Mouse (Mus musculus) inflammation-experienced regulatory T-cells, adult 6 months (primary cell): Measurements from ENCODE around the gene Tmem117. TPM values are rescaled to one million over a fixed set of nuclear protein-coding genes. Genes with fewer than 3 reads are reported as not detected.

Source experiments
- ATAC-seq: one replicate; pipeline ENCODE4 v1.8.0; 2017
- polyA plus RNA-seq, 3 experiments: library from polyadenylated mRNA; unstranded; fragments of 100-300 nt; shearing (Covaris generic); gene quantifications; one replicate each; pipeline ENCODE4 v1.2.1; 2017

Tmem117 gene
- polyA plus RNA-seq, 3 experiments from 2014 or later, result 0.20 TPM; not detected in 2

GRCm38 (mm10) chr15:94904672-94905407 lies 275.8 kb downstream of the Tmem117 start:
- no peak for ATAC-seq

DNA sequence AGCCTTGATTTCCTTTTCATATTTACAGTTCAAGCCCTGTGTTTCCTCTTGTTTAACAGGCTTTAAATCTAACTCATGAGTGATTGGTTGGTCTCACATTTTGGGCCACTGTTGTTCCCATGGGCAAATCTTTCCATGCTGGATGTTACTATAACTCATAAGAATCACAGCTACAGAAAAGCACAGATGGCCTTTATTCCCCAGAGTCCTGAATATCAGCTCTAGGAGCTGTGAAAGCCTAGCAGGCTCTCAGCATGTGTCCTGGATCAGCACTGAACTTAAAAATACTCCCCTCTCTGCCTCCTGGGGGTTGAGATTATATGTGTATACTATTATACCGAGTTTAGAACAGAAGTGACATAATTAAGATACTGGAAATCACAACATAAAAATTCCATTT lies 292.6 kb downstream of the Tmem117 start:
- ATAC-seq, result no peak

GRCm38 (mm10) chr15:94927986-94928385 lies 299.0 kb downstream of the Tmem117 start:
- ATAC-seq, result no peak

DNA sequence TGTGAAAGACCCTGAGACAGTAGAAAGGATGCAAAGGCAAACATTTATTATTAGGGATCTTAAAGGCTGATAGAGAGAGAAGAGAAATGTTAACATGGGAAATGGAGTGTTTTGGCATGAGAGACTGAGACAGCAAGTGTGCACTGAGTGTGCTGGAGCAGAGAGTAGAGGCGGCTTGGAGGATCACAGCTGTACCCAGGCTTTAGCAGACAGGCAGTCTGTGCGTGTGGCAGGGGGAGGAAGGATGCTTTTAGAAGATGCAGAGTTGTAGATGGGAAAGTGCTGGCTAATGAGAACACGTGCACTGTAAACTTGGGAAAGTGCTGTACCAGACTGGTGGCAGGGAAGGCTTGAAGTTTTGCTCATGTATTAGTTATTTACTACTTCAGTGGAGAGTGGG lies 301.7 kb downstream of the Tmem117 start:
- no peak for ATAC-seq

DNA sequence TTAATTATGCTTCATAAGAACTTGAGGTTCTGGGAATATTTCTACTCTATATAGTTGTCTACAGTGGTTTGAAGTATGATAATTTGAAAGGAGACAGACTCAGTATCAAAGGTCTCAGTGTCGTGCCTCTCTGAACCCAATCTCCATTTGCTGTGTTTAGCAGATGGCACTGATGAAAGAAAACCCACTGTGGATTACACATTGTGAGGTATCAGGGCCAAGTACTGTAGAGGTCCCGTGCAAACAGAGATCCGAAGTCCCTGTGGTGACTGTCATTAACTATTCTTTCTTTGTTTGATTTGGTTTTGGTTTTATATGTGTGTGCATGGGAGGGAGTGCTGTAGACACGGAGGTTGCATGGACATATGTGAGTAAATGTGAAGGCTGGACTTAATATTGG lies 304.0 kb downstream of the Tmem117 start:
- ATAC-seq, result no peak

- ATAC-seq, result no peak
Observed at GRCm38 (mm10) chr15:94933480-94933879, 304.4 kb downstream of the Tmem117 start.

DNA sequence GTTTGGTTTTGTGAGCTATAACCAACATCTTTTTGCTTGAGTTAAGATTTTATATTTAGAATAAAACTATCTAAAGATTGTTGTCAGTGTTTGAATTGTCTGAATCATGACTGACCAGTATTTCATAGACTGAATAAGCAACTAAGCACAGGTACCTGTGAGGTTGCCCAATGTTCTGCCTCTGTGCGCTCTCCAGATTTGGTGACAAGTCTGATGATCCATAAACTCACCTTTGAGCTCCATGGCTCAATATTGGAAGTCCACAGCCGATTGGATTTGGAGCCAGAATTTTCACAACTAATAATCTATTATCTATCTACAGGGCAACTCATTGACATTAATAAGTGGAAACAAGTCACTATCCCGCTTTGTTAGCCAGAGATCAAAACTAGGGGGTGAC lies 312.9 kb downstream of the Tmem117 start:
- ATAC-seq, result no peak

DNA sequence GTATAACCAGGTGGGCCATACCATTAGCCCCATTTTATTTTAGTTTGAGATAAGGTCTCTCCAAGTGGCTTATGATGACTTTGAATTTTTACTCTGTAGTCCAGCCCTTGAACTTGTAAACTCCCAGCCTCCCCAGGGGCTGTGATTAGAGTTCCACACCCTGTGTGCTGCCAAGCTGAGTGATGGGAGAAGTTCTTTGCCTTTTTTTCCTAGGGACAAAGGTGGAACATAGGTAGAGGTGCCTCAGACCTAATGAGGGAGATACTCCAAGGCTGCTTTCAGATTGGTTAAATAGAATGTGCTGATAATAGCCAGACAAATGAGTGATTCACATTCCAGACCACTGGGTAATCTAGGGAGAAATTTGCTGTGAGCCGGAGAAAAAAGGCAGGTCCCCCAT lies 313.4 kb downstream of the Tmem117 start:
- ATAC-seq, result no peak

- ATAC-seq, result no peak
Observed at GRCm38 (mm10) chr15:94943891-94944290, 314.9 kb downstream of the Tmem117 start.

GRCm38 (mm10) chr15:94951382-94952048 lies 322.5 kb downstream of the Tmem117 start:
- ATAC-seq, result no peak

DNA sequence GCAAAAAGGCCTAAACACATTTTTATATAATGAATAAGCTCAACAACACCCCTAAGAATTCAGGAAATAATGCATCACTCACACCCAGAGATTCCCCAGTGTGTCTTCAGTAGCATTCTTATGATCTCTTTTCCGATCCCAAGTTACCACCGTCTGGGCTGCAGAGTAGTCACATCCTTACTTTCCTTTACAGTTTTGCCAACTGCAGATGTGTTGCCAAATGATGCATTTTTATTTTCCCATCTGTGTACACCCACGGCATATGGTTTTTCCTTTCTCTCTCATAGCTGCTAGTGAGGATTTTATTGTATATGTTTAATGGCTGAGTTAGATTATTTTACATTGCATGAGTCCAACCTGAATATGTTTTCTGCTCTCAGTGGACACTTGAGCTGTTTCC lies 327.7 kb downstream of the Tmem117 start:
- no peak for ATAC-seq

DNA sequence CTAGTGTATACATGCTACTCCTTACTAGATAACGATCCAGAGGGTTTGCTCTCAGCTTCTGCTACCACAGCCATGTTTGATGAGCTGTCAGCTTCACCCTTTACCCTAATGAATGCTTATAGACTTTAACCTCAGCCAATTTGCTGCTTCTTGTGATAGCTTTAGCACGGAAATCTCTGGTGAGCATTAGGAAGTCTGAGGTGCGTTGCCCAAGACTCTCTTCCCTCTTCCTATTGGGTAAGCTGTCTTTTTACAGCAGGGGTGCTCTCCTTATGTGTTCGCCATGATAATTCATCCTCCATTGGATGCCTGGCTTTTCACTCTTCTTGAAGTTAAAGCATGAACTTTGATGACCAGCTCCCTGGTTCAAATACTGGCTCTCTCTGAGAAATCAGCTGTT lies 328.2 kb downstream of the Tmem117 start:
- no peak for ATAC-seq

DNA sequence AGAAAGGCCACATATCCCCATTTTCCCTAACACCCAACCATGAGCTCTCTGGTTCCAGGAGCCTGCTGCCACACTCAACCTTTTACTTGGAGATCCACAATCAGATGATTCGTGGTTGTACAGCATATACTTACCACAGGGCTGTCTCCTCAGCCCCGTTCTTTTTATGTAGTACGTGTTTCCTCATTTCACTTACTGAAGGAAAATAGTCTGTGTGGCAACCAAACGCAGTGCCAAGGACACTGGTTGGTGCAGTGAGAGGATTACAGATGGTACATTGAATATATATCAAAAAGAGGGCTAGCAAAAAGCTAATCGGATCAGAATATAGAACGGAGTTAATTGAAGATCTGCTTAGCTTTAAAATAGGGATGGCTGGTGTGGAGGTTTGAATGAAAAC lies 338.0 kb downstream of the Tmem117 start:
- no peak for ATAC-seq

GRCm38 (mm10) chr15:94968403-94969180 lies 339.6 kb downstream of the Tmem117 start:
- ATAC-seq, result no peak

DNA sequence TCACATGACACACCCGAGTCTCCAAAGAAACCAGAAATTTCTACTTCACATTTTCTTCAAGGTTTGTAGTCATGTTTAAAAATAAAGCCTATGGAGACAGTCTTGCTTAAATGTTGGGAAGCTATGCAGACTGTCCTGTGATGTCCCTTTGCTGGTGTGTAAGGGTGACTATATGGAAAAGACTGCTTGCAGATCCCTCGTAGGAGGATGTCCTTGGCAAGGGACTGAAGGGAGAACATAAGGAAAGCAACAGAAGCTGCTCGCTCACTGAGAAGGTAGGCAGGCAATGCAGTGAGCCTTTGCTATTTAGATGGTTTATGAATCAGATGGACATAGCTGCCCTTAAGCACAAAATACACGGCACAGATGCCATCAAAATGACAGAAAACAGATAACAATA lies 352.8 kb downstream of the Tmem117 start:
- no peak for ATAC-seq

DNA sequence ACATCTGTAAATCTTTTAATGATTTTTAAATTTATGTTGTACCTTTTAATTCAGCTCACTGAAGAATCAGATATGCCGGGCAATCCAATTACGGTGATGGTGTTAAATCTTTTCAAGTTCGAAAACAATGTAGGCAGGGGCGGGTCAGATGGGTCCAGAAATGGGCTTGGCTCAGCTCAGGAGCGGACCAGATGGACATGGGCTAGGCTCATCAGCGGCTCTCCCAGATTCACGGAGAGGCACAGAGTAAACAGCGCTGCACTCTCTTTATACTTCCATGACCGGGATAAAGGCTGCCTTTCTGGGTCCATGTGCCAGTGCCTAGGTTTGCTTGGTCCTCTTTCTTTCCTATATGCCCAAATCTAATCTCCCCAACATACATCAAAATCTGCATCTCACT lies 366.3 kb downstream of the Tmem117 start:
- ATAC-seq, result no peak

- no peak for ATAC-seq
Observed at GRCm38 (mm10) chr15:95005121-95005824, 376.2 kb downstream of the Tmem117 start.

DNA sequence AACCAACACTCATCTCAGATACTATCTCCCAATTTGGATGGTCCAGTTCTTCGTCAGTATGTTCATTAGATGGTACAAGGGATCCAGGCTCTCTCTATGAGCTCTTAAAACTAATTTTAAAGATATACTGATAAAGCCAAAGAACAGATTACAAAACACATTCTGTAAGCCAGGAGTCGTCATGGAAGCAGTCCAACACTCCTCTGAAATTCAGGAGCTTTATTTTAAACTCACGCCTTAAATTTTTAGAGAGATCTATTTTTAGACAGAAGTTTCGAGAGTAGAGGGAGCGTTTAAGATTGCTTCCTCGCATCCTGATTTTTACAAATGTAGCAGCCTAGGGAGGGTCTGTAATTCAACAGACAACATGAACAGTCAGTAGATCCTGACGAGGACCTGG lies 393.2 kb downstream of the Tmem117 start:
- ATAC-seq, result no peak

GRCm38 (mm10) chr15:95024401-95024800 lies 395.4 kb downstream of the Tmem117 start:
- ATAC-seq, result no peak

DNA sequence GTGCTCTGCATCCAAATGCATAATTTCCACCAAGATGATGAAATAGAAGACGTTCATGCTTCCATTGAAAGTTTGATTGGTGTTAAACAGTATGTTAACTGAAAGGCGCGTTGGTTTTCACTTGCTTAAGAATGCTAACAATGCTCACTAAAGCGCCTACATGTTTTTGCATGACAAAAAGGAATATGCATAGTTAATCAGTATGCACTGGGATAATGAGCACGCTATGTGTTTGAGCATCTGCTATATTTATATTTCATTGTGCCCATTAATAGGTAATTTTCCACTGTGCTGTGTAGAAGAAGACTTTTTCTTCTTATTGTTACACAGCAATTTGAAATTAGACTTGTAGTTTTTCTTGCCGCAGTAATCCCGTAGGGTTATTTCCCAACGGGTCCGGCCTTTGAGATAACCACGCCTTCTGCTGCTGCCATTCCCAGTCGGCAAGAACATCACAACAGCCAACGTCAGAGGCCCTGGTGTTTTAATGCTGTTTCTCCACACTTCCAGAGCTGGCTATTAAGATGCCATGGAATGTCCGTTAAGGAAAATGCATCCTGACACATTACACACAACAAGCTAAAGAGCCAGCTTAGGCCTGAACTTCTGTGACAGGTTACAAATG lies 399.9 kb downstream of the Tmem117 start:
- no peak for ATAC-seq

DNA sequence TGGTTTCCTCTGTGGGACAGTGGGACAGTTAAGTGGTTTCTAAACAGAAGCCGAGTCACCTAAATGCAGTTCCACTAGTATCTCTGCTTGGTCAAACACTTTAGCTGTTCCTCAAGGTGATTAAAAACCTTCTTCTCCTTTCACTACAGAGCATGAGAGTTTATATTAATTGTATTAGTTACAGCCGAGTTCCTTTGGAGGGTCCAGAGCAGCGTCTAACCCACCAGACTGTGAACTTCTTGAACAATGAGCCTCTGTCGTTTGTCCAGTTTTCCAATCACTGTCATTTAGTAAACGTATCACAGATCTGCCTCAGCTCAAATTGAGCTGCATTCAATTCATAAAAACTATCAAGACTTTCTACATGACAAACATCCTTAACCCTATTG lies 400.4 kb downstream of the Tmem117 start:
- ATAC-seq, result no peak

GRCm38 (mm10) chr15:95042437-95042836 lies 413.4 kb downstream of the Tmem117 start:
- no peak for ATAC-seq

- ATAC-seq, result no peak
Observed at GRCm38 (mm10) chr15:95044011-95044410, 415.0 kb downstream of the Tmem117 start.
